9 mouse cellular contexts compared by ENCODE assay signal in the genomic region with DNA sequence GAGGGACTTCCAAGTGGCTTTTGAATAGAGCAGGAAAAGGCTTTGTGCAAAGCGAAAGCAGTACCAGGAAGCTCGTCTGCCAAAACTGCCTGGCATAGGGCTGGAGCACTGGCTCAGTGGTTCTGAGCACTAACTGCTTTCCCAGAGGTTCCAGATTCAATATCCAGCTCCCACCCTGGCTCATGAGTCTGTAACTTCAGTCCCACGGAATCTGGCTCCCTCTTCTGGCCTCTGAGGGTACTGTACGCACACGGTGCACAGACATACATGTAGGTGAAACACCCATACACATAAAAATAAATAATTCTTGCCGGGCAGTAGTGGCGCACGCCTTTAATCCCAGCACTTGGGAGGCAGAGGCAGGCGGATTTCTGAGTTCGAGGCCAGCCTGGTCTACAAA. TPM values are rescaled to one million over a fixed set of nuclear protein-coding genes. Genes with fewer than 3 reads are reported as not detected.
DNase-seq lines count a peak whose midpoint lies in the region; ATAC-seq and TF ChIP-seq lines count a peak whose summit lies in the region.
"Had no signal": no experiment of that assay in that cellular context is flagged by ENCODE, and none has a peak within 500 bp of the region (broad histone marks: within the 10 kb centered on the region; RNA-seq: fewer than 3 reads in every experiment).

No protein-coding gene starts in this region.

- no peaks in the 10 kb centered on the region for H3K36me3 ChIP-seq in hindbrain, embryonic 11.5 days (ENCODE audit: control insufficient read depth, insufficient read depth, low read length)
- peaks cover 4% of the 10 kb centered on the region; the same call in 1 of the 2 replicates for H3K36me3 ChIP-seq in hindbrain, embryonic 12.5 days
- H3K36me3 ChIP-seq in embryonic facial prominence, embryonic 10.5 days (replicated peaks): no peaks in the 10 kb centered on the region
- H3K36me3 ChIP-seq: limb, embryonic 13.5 days had no signal

- 81% methylated on average over 10 of the region's 10 CpGs for WGBS in hindbrain, embryonic 11.5 days
- 77% methylated on average over 10 of the region's 10 CpGs for WGBS in hindbrain, embryonic 12.5 days
- 80% methylated on average over 10 of the region's 10 CpGs for WGBS in embryonic facial prominence, embryonic 10.5 days
- WGBS in olfactory bulb, adult 2 months: 72% methylated on average over 10 of the region's 10 CpGs

- TF ChIP-seq CTCF in olfactory bulb, adult 2 months (IDR thresholded peaks at IDR 0.05; ENCODE audit: insufficient read depth, low read depth, low read length): 0 out of 2 replicates have a peak, but pooled peaks have one; percentile 16

- no peaks in the 10 kb centered on the region for H3K9me3 ChIP-seq in hindbrain, embryonic 11.5 days (ENCODE audit: control insufficient read depth, low read length)
- H3K9me3 ChIP-seq in hindbrain, embryonic 12.5 days (replicated peaks): 0 out of 2 replicates have a peak, but pooled peaks cover 4% of the 10 kb centered on the region
- peaks cover 4% of the 10 kb centered on the region for H3K9me3 ChIP-seq in embryonic facial prominence, embryonic 10.5 days

- H3K4me2 ChIP-seq in hindbrain, embryonic 11.5 days (replicated peaks; ENCODE audit: low read depth, low read length): no peak overlapping the region
- no peak overlapping the region for H3K4me2 ChIP-seq in hindbrain, embryonic 12.5 days (replicated peaks)
- H3K4me2 ChIP-seq: limb, embryonic 13.5 days had no signal

- peak; percentile 72 for DNase-seq in hindbrain, embryonic 11.5 days (ENCODE audit: low spot score)
- peak; percentile 80 for DNase-seq in 416B (ENCODE audit: low read depth)
- DNase-seq in Muller cell, postnatal 12 days (ENCODE audit: inconsistent ontology term): peak; percentile 51
- peak; percentile 63 for DNase-seq in embryonic facial prominence, embryonic 10.5 days (ENCODE audit: low spot score)
- peak; percentile 53 to 65 for DNase-seq in kidney, postnatal 25 days

- ATAC-seq in hindbrain, embryonic 11.5 days (ENCODE audit: low FRiP score): no peak
- ATAC-seq in hindbrain, embryonic 12.5 days (ENCODE audit: low FRiP score): no peak
- no peak for ATAC-seq in inflammation-experienced regulatory T-cells, adult 6 months

- no peak overlapping the region for H3K27ac ChIP-seq in hindbrain, embryonic 11.5 days (ENCODE audit: low read depth, low read length)
- H3K27ac ChIP-seq in hindbrain, embryonic 12.5 days: no peak overlapping the region
- no peak overlapping the region for H3K27ac ChIP-seq in embryonic facial prominence, embryonic 10.5 days (replicated peaks)
- no peak overlapping the region for H3K27ac ChIP-seq in olfactory bulb, adult 2 months (ENCODE audit: insufficient read depth, low read depth, low read length)
- H3K27ac ChIP-seq: limb, embryonic 13.5 days had no signal

- H3K27me3 ChIP-seq in hindbrain, embryonic 11.5 days (ENCODE audit: control insufficient read depth, insufficient read depth, low read length): no peaks in the 10 kb centered on the region
- H3K27me3 ChIP-seq in hindbrain, embryonic 12.5 days: no peaks in the 10 kb centered on the region
- H3K27me3 ChIP-seq in embryonic facial prominence, embryonic 10.5 days (replicated peaks; ENCODE audit: low read depth, poor library complexity, severe bottlenecking): no peaks in the 10 kb centered on the region
- H3K27me3 ChIP-seq: limb, embryonic 13.5 days had no signal

- H3K4me3 ChIP-seq in hindbrain, embryonic 11.5 days (ENCODE audit: low read depth, low read length): no peak overlapping the region
- H3K4me3 ChIP-seq in hindbrain, embryonic 12.5 days: no peak overlapping the region
- H3K4me3 ChIP-seq in embryonic facial prominence, embryonic 10.5 days: no peak overlapping the region
- no peak overlapping the region for H3K4me3 ChIP-seq in olfactory bulb, adult 2 months (ENCODE audit: insufficient read depth, low read depth, low read length)
- H3K4me3 ChIP-seq: limb, embryonic 13.5 days had no signal

- TF ChIP-seq POLR2A in olfactory bulb, adult 2 months (IDR thresholded peaks at IDR 0.05; ENCODE audit: insufficient read depth, low read depth, low read length): no peak

- no peaks in the 10 kb centered on the region for H3K4me1 ChIP-seq in hindbrain, embryonic 11.5 days (replicated peaks; ENCODE audit: control insufficient read depth, insufficient read depth, low read length)
- H3K4me1 ChIP-seq in hindbrain, embryonic 12.5 days: peaks cover 5% of the 10 kb centered on the region; the same call in 1 of the 2 replicates
- peaks cover 13% of the 10 kb centered on the region; the same call in 1 of the 2 replicates for H3K4me1 ChIP-seq in embryonic facial prominence, embryonic 10.5 days
- peaks cover 8% of the 10 kb centered on the region for H3K4me1 ChIP-seq in olfactory bulb, adult 2 months (ENCODE audit: control insufficient read depth, insufficient read depth, low read length)

- no peak overlapping the region for H3K9ac ChIP-seq in hindbrain, embryonic 11.5 days (ENCODE audit: low read depth, low read length)
- H3K9ac ChIP-seq in hindbrain, embryonic 12.5 days: no peak overlapping the region
- H3K9ac ChIP-seq: limb, embryonic 13.5 days had no signal

RNA-seq across cellular contexts. Expression of a gene that starts 37.4 kb away (rescaled TPM):
- 30.7 and 44.0 TPM in 2 replicates for polyA plus RNA-seq in hindbrain, embryonic 11.5 days (2014; fragmentation: Nextera tagmentation; extraction: Ambion mirVana)
- polyA plus RNA-seq in hindbrain, embryonic 12.5 days (2016; fragmentation: Nextera tagmentation; extraction: Ambion mirVana): 72.8 and 73.7 TPM in 2 replicates
- 21.8 and 26.5 TPM in 2 replicates for polyA plus RNA-seq in embryonic facial prominence, embryonic 10.5 days (2016; fragmentation: Nextera tagmentation; extraction: Ambion mirVana)
- not detected in 2 replicates for polyA plus RNA-seq in olfactory bulb, adult 2 months (2012; ENCODE audit: insufficient read depth, insufficient read length, low replicate concordance, missing spikeins)
- polyA plus RNA-seq in inflammation-experienced regulatory T-cells, adult 6 months (2017; shearing (Covaris generic)): 1 to 10 TPM; 1.6 to 4.4 (median 2.9) TPM

RNA-seq across cellular contexts. Expression of a gene that starts 40.3 kb away (rescaled TPM):
- 12.1 and 14.5 TPM in 2 replicates for polyA plus RNA-seq in hindbrain, embryonic 11.5 days (2014; fragmentation: Nextera tagmentation; extraction: Ambion mirVana)
- 24.6 and 26.9 TPM in 2 replicates for polyA plus RNA-seq in hindbrain, embryonic 12.5 days (2016; fragmentation: Nextera tagmentation; extraction: Ambion mirVana)
- polyA plus RNA-seq in embryonic facial prominence, embryonic 10.5 days (2016; fragmentation: Nextera tagmentation; extraction: Ambion mirVana): 25.6 and 25.9 TPM in 2 replicates
- not detected in 2 replicates for polyA plus RNA-seq in olfactory bulb, adult 2 months (2012; ENCODE audit: insufficient read depth, insufficient read length, low replicate concordance, missing spikeins)
- polyA plus RNA-seq in inflammation-experienced regulatory T-cells, adult 6 months (2017; shearing (Covaris generic)): 1 to 10 TPM; 4.6 to 5.8 (median 5.5) TPM

RNA-seq across cellular contexts. Expression of a gene that starts 51.7 kb away (rescaled TPM):
- polyA plus RNA-seq in hindbrain, embryonic 11.5 days (2014; fragmentation: Nextera tagmentation; extraction: Ambion mirVana): 15,671 and 16,656 TPM in 2 replicates
- polyA plus RNA-seq in hindbrain, embryonic 12.5 days (2016; fragmentation: Nextera tagmentation; extraction: Ambion mirVana): 14,392 and 16,600 TPM in 2 replicates
- polyA plus RNA-seq in embryonic facial prominence, embryonic 10.5 days (2016; fragmentation: Nextera tagmentation; extraction: Ambion mirVana): 15,960 and 16,856 TPM in 2 replicates
- 1,129 and 2,319 TPM in 2 replicates for polyA plus RNA-seq in olfactory bulb, adult 2 months (2012; ENCODE audit: insufficient read depth, insufficient read length, low replicate concordance, missing spikeins)
- polyA plus RNA-seq in inflammation-experienced regulatory T-cells, adult 6 months (2017; shearing (Covaris generic)): over 10,000 TPM; 20,020 to 68,742 (median 52,499) TPM
